23 mouse cellular contexts compared by ENCODE assay signal in genomic region chr10:60432679-60433078, GRCm38 (mm10). TPM values are rescaled to one million over a fixed set of nuclear protein-coding genes. Genes with fewer than 3 reads are reported as not detected.
"Had no signal": no experiment of that assay in that cellular context is flagged by ENCODE, and none has a peak within 500 bp of the region (broad histone marks: within the 10 kb centered on the region; RNA-seq: fewer than 3 reads in every experiment).

No protein-coding gene starts in this region.

- H3K4me3 ChIP-seq: lung, embryonic 15.5 days; megakaryocyte, embryonic 14.5 days; midbrain, embryonic 15.5 days; myocyte; neural tube, embryonic 13.5 days; neural tube, embryonic 15.5 days had no signal

- H3K4me2 ChIP-seq: lung, embryonic 15.5 days; midbrain, embryonic 11.5 days; midbrain, embryonic 15.5 days; neural tube, embryonic 13.5 days; neural tube, embryonic 15.5 days had no signal

- H3K27ac ChIP-seq: lung, embryonic 15.5 days; macrophage; midbrain, embryonic 15.5 days; neural tube, embryonic 13.5 days; neural tube, embryonic 15.5 days had no signal

- H3K4me1 ChIP-seq: lung, embryonic 15.5 days; megakaryocyte, embryonic 14.5 days had no signal

- H3K27me3 ChIP-seq: lung, embryonic 15.5 days; neural tube, embryonic 13.5 days had no signal

- DNase-seq: liver, postnatal 0 days; lung, adult 2 months; lung, postnatal 14 days; lung, postnatal 36 days; retina, postnatal 1 day; right cerebral cortex, adult 18-20 months; right cerebral cortex, postnatal 25 days; right cerebral cortex, postnatal 4 days; spleen, adult 18-20 months; thymus, adult 18-20 months; thymus, postnatal 14 days; thymus, postnatal 36 days had no signal

- H3K36me3 ChIP-seq: lung, embryonic 15.5 days; midbrain, embryonic 15.5 days; neural tube, embryonic 13.5 days; neural tube, embryonic 15.5 days had no signal

- H3K9me3 ChIP-seq: lung, embryonic 15.5 days; midbrain, embryonic 15.5 days; neural tube, embryonic 13.5 days; neural tube, embryonic 15.5 days had no signal

- H3K9ac ChIP-seq: liver, postnatal 0 days; lung, embryonic 15.5 days; midbrain, embryonic 15.5 days; neural tube, embryonic 13.5 days; neural tube, embryonic 15.5 days had no signal

- ATAC-seq: liver, postnatal 0 days; lung, postnatal 0 days; midbrain, embryonic 15.5 days had no signal

RNA-seq across cellular contexts. Expression of gene Gm17455, which starts 33.2 kb away (rescaled TPM):
- total RNA-seq: megakaryocyte progenitor cell, adult 5-6 weeks had no signal
- polyA plus RNA-seq: liver, postnatal 0 days; macrophage; stomach, embryonic 16.5 days had no signal
